Mouse (Mus musculus) neural tube, embryonic 11.5 days (tissue): ENCODE results near the gene Leo1. TPM values are rescaled to one million over a fixed set of nuclear protein-coding genes. Genes with fewer than 3 reads are reported as not detected.

Source experiments
- ATAC-seq: fragments of 200-750 bp; cut with Nextera tagmentation; 2 replicates; pipeline ENCODE4 v1.8.0; 2017; ENCODE audit warnings: moderate number of reproducible peaks, mild to moderate bottlenecking, moderate TSS enrichment, moderate library complexity; ENCODE audit not compliant: insufficient read depth, low FRiP score, low TSS enrichment
- DNase-seq: peaks from one replicate; pipeline ENCODE4 v3.0.0-alpha.2; 2015; ENCODE audit warnings: low spot score
- H3K27ac ChIP-seq: fragments of 300-500 bp; sonication (generic); 2 replicates; pipeline ENCODE4 v1.5.1; 2014; ENCODE audit warnings: low read depth, mild to moderate bottlenecking, low read length
- H3K27me3 ChIP-seq: fragments of 300-500 bp; sonication (generic); 2 replicates; pipeline ENCODE4 v1.6.1; 2014; ENCODE audit warnings: mild to moderate bottlenecking, low read length, mixed read lengths; ENCODE audit not compliant: control insufficient read depth, insufficient read depth
- H3K36me3 ChIP-seq: fragments of 300-500 bp; sonication (generic); 2 replicates; pipeline ENCODE4 v1.6.1; 2014; ENCODE audit warnings: mild to moderate bottlenecking, low read length, moderate library complexity, mixed read lengths; ENCODE audit not compliant: control insufficient read depth, insufficient read depth
- H3K4me1 ChIP-seq: fragments of 300-500 bp; sonication (generic); 2 replicates; pipeline ENCODE4 v1.6.1; 2014; ENCODE audit warnings: low read length, mixed read lengths; ENCODE audit not compliant: control insufficient read depth, insufficient read depth
- H3K4me2 ChIP-seq: fragments of 300-500 bp; sonication (generic); 2 replicates; pipeline ENCODE4 v1.6.1; 2014; ENCODE audit warnings: low read depth, mild to moderate bottlenecking, moderate library complexity
- H3K4me3 ChIP-seq: fragments of 300-500 bp; sonication (generic); 2 replicates; pipeline ENCODE4 v1.5.1; 2014; ENCODE audit warnings: low read depth, low read length
- H3K9ac ChIP-seq: fragments of 300-500 bp; sonication (generic); 2 replicates; pipeline ENCODE4 v1.6.1; 2014; ENCODE audit warnings: mild to moderate bottlenecking, low read length
- H3K9me3 ChIP-seq: fragments of 300-500 bp; sonication (generic); 2 replicates; pipeline ENCODE4 v1.6.1; 2016; ENCODE audit warnings: low read length; ENCODE audit not compliant: control insufficient read depth
- WGBS: fragments of 180-500 bp; shearing (Covaris S2); extraction: QIAGEN DNeasy Blood & Tissue Kit; methylation state at CpG from one replicate; pipeline ENCODE4 v1.1.7; 2014; 5-methylcytosine and 5-hydroxymethylcytosine counted together
- polyA plus RNA-seq: library from polyadenylated mRNA; unstranded; fragments of >200 nt; fragmentation: Nextera tagmentation; extraction: Ambion mirVana; gene quantifications from 2 replicates; pipeline ENCODE4 v1.2.1, GENCODE M21; 2014

Gene Leo1
- polyA plus RNA-seq, 1 experiment from 2014 or later: 50.9 TPM

DNA sequence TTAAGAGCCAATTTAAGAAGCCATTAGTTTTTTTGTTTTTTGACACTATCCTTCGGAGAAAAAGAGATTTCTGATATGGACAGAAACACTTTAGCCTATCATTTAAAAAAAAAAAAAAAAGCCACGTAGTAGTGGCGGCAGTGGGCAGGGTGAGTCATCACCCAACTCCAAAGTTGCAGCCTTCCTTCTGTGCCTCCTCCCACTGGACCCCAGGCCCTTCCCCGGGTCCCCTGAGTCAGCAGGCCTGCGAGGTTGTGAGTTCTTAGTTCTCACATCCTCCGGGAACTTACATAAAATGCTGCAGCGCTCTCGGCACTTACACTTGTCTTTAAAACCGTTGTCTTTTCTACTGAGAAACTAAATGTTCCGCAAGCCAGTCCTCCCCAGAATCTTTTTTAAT is 33.5 kb upstream of the Leo1 start:
- Histone ChIP-seq H3K9ac (peak overlapping the region; percentile 2; the same call in 1 of the 2 replicates), H3K4me2 (peak overlapping the region; percentile 44), H3K36me3 (no peaks in the 10 kb centered on the region), H3K27ac (no peak overlapping the region), H3K9me3 (no peaks in the 10 kb centered on the region), H3K4me3 (peak overlapping the region; percentile 78), H3K4me1 (peaks cover 14% of the 10 kb centered on the region; the same call in 1 of the 2 replicates), H3K27me3 (no peaks in the 10 kb centered on the region)
- ATAC-seq: no peak
- 16% methylated on average over 10 of the region's 10 CpGs for WGBS
- peak; percentile 30 for DNase-seq

DNA sequence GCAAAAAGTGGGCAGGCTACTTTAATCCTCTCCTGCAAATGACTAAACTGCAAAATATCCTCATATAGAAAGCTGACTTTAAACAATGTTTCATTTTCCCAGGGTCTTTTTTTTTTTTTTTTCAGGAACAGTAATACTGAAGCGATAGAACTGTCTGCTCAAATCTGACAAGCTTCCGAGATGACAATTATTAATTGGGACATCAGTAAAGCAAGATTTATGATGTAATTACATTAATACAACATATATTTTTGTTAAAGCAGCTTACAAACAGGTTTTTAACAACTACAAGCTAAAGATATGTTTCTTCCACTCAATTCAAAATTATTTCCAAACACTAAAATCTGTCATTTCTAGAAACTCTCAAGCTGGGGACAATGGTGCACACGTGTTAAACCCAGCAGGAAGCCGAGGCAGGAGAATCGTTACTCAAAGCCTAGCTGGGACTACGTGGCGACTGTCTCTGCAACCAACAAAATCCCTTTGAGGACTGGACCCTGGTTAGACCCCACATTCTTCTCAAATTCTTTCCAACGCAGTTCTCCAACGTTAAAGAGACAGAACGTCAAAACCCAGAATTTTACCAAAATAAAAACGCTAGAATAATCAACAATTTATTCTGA is 33.0 kb upstream of the Leo1 start:
- H3K27ac ChIP-seq: no peak overlapping the region
- WGBS: 4% methylated on average over 11 of the region's 11 CpGs
- peak; percentile 33 for DNase-seq
- peak overlapping the region; percentile 44 for H3K4me2 ChIP-seq
- ATAC-seq: no peak
- no peaks in the 10 kb centered on the region for H3K36me3 ChIP-seq
- peak overlapping the region; percentile 78 for H3K4me3 ChIP-seq
- no peaks in the 10 kb centered on the region for H3K9me3 ChIP-seq
- peaks cover 14% of the 10 kb centered on the region; the same call in 1 of the 2 replicates for H3K4me1 ChIP-seq
- H3K27me3 ChIP-seq: no peaks in the 10 kb centered on the region
- H3K9ac ChIP-seq: peak overlapping the region; percentile 98

DNA sequence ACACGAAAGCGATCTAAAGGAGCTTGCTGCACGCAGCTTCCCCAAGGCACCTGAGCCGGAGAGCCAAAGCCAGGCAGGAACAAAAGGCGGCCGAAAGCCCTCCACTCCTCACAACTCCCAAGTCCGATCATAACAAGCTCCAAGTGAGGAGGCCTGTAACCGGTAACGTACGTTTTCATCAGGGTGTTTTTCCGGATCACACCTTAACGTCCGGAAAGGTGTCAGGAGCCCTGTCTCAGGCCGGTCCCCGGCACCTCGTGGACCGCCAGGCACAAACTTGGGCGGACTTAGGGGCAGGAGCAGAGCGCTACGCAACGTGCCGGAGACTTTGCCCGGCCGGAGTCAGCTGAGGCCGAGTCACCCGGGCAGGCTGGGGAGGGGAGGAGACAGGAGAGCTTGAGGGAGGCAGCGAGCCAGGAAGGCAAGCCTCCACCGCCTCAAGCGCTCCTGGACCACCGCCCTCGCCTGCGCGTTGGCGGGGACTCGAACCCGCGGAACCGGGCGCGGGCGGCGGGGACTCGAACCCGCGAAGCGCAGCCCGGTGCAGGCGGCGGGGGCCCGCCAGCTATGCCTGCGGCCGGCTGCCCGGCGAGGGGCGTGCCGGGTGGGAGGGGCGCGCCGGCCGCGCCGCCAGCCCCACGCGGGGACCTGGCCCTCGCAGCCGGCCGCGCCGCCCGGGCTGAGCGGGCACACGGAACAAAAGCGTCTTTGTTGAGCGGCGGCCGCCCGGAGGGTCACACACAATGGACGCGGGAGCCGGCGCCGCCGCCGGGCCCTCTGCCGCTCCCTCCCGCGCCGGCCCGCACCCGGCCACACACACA is 32.1 kb upstream of the Leo1 start:
- DNase-seq: peak; percentile 76
- peaks cover 14% of the 10 kb centered on the region; the same call in 1 of the 2 replicates for H3K4me1 ChIP-seq
- WGBS: under 1% methylated on average over 55 of the region's 90 CpGs

DNA sequence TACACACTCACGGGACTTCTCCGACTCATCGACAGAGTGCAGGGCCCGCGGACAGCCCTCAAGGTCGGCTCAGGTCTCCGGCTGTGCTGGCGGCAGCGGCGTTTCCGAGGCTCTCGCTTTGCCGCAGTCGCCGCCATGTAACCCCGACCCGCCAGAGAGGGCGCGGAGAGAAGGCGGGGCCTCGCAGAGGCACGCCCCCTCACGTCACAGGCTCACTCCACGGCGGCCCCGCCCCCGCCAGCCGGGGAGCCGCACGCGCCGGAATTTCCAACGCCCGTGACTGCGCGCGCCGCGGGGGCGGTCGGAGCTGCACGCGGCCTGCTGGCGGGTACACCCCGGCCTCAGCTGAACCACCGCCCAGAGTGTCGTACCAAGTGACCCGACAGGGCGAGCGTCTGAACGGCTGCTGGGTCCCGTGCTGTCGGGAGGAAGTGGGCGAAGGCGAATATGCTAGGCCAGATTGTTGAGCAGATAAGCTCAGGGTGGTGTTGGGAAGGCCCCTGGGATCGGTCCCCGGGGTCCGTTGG is 31.4 kb upstream of the Leo1 start, which contains the start of gene Mapk6:
Gene Mapk6 (minus strand): TSS at position 154 of the 527 bp plus-strand sequence.
- H3K9me3 ChIP-seq: no peaks in the 10 kb centered on the region
- peaks cover 14% of the 10 kb centered on the region; the same call in 1 of the 2 replicates for H3K4me1 ChIP-seq
- H3K36me3 ChIP-seq: no peaks in the 10 kb centered on the region
- no peaks in the 10 kb centered on the region for H3K27me3 ChIP-seq
- H3K4me3 ChIP-seq: peak within 1 kb of the TSS; percentile 78
- H3K27ac ChIP-seq: peak within 1 kb of the TSS; percentile 99
- WGBS: under 1% methylated on average over 58 of the region's 58 CpGs
- ATAC-seq (peak; percentile 89), DNase-seq (peak; percentile 98)
- peak within 1 kb of the TSS; percentile 44 for H3K4me2 ChIP-seq
- peak within 1 kb of the TSS; percentile 98 for H3K9ac ChIP-seq

More for the DNA sequence above, 32.1 kb upstream of the Leo1 start:
- Histone ChIP-seq H3K27ac (peak overlapping the region; percentile 99), H3K9me3 (no peaks in the 10 kb centered on the region), H3K9ac (peak overlapping the region; percentile 98), H3K27me3 (no peaks in the 10 kb centered on the region), H3K4me2 (peak overlapping the region; percentile 44), H3K36me3 (no peaks in the 10 kb centered on the region), H3K4me3 (peak overlapping the region; percentile 78)
- peak; percentile 92 for ATAC-seq

DNA sequence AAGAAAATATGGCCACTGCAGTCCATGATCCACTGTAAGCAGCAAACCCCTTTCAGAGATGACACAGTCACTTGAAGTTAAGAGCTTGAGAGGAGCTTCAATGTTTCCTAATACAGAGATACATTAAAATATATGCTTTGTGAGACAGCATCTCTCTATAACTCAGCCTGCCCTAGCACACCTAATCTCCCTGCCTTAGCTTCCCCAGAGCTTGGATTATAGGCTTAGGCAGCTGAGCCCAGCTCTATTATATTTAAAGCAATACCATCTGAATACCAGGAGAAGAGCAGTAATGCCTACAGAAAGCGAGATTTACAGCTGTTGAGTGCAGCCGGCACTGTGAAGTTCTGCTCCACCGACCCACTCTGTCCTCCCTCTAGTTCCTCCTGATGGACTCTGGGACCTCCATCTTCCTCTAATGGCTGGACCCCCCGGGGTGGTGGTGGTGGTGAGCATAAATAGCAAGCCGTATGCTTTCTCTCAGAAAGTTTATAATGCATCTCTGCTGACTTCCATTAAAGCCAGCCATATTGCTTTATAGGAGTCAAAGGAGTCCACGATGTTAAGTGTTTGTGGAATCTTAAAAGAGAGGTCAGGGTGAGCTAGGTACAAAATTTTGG is 30.3 kb upstream of the Leo1 start:
- no peak overlapping the region for H3K27ac ChIP-seq
- no peak overlapping the region; the same call in 1 of the 2 replicates for H3K9ac ChIP-seq
- no peak overlapping the region for H3K4me3 ChIP-seq

DNA sequence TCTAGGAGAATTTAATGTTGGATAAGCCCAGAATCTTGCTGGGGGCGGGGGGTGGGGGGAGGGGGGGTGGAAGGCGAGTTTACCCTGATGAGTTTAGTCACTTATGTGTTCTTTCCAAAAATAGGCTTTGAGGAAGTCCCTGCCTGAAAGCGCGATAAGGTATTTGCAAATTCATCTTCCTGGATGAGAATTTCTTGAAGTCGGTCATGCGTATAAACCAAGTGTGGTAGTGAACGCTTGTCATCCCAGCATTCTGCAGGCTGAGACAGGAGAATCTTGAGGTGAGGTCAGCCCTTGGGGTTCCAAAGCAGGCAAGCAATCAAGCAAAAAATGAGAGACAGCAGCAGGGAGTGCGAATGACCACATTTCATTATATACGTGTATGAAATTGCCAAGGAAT is 29.7 kb upstream of the Leo1 start:
- no peaks in the 10 kb centered on the region for H3K9me3 ChIP-seq
- 90% methylated on average over 9 of the region's 9 CpGs for WGBS
- no peak for DNase-seq

More for the DNA sequence above, 30.3 kb upstream of the Leo1 start:
- Histone ChIP-seq H3K4me1 (peaks cover 11% of the 10 kb centered on the region; the same call in 1 of the 2 replicates), H3K36me3 (no peaks in the 10 kb centered on the region), H3K9me3 (no peaks in the 10 kb centered on the region), H3K27me3 (no peaks in the 10 kb centered on the region), H3K4me2 (no peak overlapping the region)
- 76% methylated on average over 6 of the region's 6 CpGs for WGBS
- DNase-seq (no peak), ATAC-seq (no peak)

DNA sequence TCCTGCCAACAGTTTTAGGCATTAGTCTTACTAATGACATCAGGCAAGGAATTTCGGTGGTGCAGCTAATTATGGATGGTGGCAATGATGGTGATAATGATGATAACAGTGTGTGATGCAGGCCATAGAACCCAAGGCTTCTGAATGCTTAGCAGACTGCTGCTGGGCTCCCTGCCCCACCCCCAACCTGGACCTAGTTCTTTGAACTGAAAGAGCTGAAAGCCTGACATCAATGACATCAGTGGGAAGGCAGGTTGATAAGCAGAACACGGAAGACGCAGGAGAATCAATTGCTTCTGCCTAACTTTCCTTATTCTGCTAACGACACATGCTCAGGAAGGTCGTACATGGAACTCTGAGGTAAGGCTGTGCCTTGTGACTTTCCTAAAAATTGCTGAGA is 28.1 kb upstream of the Leo1 start:
- Histone ChIP-seq H3K36me3 (no peaks in the 10 kb centered on the region), H3K4me1 (peaks cover 3% of the 10 kb centered on the region; the same call in 1 of the 2 replicates), H3K27me3 (no peaks in the 10 kb centered on the region), H3K4me2 (no peak overlapping the region), H3K9me3 (no peaks in the 10 kb centered on the region), H3K9ac (no peak overlapping the region), H3K4me3 (no peak overlapping the region), H3K27ac (no peak overlapping the region)
- ATAC-seq (no peak), DNase-seq (no peak)
- WGBS: 74% methylated on average over 5 of the region's 5 CpGs

More for the DNA sequence above, 29.7 kb upstream of the Leo1 start:
- Histone ChIP-seq H3K4me3 (no peak overlapping the region), H3K4me2 (no peak overlapping the region), H3K36me3 (no peaks in the 10 kb centered on the region), H3K9ac (no peak overlapping the region), H3K4me1 (peaks cover 5% of the 10 kb centered on the region; the same call in 1 of the 2 replicates), H3K27me3 (no peaks in the 10 kb centered on the region), H3K27ac (no peak overlapping the region)
- ATAC-seq: no peak

DNA sequence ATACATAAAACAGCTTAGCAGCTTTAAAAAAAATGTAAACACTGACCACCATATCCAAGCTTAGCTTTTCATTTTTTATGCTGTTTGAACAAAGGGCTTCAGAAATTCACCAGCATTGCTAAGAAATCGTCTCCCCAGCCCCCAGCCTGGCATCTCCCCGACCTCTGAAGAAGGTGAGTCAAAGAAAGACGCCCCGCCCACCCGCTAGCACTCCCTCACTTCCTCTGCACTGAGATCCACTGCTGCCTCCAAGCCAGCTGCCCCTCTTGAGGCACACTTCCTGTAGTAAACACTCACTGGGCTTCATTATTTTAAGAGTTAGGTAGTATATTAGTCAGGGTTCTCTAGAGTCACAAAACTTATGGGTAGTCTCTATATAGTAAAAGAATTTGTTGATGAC is 27.1 kb upstream of the Leo1 start:
- H3K27me3 ChIP-seq: no peaks in the 10 kb centered on the region
- H3K27ac ChIP-seq: no peak overlapping the region
- no peak overlapping the region for H3K9ac ChIP-seq
- H3K4me1 ChIP-seq: peaks cover 3% of the 10 kb centered on the region; the same call in 1 of the 2 replicates
- H3K9me3 ChIP-seq: no peaks in the 10 kb centered on the region
- ATAC-seq: no peak
- H3K4me2 ChIP-seq: no peak overlapping the region
- H3K4me3 ChIP-seq: no peak overlapping the region
- H3K36me3 ChIP-seq: no peaks in the 10 kb centered on the region
- WGBS: 45% methylated on average over 5 of the region's 5 CpGs
- DNase-seq: no peak
